Mouse (Mus musculus) kidney, postnatal 14 days (tissue): ENCODE measurements around the gene N4bp3.
A peak's percentile ranks its signal among the peaks of the same experiment; 100 is the strongest.
"Not testable (repeated sequence)": the region's sequence is repeated elsewhere in the genome, so short reads cannot be mapped to it uniquely, and the experiment has no call there.

Experiments
- DNase-seq: peaks from one replicate; pipeline ENCODE4 v3.0.0; 2022; ENCODE audit warnings: mixed read lengths

N4bp3 gene

DNA sequence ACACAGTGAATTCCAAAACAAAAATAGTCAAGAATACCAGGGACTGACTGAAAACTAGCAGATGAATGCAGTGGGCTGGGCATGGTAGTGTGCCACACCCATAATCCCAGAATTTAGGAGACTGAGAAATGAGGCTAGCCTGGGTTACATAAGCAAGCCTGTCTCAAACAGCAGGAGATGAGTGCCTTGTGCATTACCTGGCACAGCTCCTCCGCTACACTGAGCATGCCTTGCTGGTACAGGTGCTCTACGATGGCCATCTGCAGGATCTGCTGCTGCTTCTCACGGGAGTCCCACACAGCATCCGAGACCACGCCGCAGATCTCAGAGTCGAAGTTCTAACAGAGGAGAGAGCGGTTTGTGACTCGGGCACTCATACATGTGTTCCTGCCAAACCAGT lies 23.2 kb downstream of the N4bp3 start:
- no peak for DNase-seq

DNA sequence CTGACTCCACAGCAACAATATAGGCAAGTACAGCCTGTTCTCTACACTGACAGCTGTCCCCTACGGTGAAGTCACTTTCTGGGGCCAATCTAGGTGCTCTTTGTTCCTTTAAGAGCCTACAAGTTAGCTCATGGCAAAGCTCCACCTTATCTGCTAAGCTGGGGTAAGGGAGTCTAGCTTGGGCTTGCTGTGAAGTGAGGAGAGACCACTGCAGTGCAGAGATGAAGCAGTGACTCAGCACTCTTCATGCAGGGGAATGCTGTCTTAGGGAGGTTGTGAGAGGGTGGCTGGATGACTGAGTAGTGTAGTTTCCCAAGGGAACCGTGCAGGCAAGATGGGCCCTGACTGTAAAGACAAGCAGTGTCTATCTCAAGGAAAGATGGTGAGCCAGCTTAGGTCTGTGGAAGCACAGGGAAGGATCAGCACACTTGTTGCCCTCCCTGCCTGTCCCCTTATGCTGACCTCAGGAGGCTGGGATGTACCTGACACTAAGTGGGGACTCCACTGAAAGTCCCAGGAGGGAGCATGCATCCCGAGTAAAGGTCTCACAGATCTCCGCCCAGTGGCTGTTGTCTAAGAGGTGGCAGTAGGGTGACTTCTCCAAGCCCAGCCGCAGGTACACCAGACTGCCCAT lies 25.3 kb downstream of the N4bp3 start:
- DNase-seq: no peak

DNA sequence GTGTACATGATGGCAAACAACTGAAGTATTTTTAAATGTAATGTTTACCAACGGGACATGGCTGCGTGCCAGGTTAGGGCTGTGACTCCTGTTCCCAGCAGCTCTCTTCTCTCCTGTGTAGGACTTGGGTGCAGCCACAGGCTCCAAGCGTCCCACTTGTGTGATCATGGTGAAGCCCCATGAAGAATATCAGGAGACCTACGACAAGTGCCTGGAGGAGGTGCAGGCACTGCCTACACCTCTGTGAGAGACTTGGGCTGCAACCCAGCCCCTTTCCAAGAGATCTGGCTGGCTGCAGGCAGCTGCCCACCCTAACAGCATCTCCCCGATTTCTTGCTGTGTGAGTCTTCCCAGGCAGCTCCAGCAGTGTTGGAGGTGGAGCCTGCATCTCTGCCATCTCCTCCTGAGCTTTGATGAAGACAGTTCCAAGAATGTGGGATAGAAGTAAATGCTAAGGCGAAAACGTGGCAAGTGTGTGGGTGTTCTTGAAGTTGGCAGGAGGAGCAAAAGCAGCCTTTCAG lies 27.6 kb downstream of the N4bp3 start:
- DNase-seq: no peak

DNA sequence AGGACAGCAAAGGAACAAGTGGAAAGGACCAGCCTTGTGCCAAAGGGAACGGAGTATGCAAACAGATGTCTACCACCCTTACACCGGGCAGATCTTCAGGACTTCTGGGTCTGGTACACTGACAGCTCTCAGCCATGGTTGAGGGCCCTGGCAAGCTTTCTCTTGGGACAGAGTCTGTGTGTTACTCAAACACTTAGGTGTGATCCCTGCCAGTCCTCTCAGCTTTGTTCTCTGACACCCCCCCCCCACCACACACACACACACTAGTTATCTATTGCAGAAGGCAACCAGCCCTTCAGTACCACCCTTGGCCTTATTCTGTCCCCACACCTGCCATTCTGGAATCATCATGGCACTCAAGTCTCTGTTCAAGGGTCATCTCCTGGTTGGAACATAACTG lies 28.9 kb downstream of the N4bp3 start:
- DNase-seq: no peak

DNA sequence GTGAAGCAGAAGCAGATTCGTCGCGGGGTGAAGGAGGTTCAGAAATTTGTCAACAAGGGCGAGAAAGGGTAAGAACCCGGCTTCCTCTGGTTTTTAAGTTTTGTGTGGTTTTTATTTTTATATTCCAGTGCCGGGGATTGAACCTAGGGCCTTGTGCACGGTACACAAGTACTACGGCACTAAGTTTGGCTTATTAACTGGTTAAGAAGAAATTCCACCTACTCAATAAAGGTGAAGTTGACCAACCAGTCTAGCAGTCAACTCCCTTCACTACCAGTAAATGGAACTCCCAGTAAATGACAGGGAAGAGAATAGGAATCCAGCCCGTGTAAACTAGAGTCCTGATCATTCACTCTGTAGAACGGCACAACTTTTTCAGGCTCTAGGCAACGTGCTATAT lies 30.6 kb downstream of the N4bp3 start:
- no peak for DNase-seq

DNA sequence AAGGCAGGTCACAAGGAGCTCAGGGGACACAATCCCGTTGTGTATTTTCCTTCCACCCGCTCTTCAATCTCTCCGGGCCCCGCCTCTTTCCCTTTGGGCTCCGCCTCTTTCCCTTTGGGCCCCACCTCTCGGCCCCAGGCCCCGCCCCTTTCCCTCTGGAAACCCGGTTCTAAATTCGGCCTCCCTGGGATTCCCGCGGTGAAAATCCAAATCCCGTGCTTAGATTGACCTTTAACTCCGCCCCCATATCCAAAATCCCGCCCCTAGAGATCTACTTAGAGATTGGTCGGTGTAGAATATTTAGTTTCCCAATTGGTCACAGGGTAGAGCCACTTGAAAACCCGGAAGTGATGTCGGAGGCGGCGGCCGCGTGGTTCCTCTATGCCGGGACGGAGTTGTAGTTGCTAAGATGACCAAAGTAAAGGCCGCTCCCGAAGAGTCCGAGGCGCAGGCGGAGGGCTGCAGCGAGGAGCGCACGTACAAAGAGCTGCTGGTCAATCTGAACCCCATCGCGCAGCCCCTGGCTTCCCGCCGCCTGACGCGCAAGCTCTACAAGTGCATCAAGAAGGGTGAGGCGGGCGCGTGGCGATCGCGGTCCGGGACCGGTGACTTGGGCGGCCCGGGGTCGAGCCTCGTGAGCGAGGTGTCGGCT lies 31.1 kb downstream of the N4bp3 start, which contains the start of gene Nhp2:
Nhp2 (plus strand) TSS at position 327 of the 652 bp plus-strand sequence.
- DNase-seq: peak; percentile 97

DNA sequence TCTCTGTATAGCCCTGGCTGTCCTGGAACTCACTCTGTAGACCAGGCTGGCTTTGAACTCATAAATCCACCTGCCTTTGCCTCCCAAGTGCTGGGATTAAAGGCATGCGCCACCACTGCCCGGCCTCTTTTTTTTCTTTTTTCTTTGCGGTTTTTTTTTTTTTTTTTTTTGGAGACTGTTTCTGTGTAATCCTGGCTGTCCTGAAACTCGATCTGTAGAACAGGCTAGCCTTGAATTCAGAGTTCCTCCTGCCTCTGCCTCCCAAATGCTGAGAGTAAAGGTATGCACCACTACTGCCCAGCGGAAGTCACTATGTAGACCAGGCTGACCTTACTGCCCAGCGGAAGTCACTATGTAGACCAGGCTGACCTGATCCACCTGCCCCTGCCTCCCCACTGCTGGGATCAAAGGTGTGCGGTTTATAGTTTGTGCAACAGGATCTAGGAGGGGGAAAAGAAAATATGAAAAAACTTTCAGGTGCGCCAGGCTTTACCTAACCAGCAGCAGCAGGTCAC lies 31.7 kb downstream of the N4bp3 start:
- no peak for DNase-seq

DNA sequence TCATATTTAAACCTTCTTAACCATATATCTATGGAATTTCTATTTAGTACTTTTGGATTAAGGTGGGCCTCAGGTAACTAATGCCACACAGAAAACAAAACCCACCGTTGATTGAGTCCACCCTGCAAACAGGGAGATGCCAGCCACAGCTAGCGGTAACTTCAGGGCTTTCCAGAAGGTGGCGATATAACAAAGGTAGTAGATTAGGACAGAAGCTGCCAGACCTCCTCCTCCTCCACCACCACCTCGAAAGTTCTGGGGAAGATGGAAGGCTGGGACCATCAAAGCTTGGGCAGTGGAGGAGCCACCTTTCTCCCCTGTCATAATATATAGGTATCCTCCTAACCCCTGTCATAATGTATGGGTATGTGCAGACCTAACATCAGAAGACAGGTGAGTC lies 32.9 kb downstream of the N4bp3 start:
- peak; percentile 82 for DNase-seq

DNA sequence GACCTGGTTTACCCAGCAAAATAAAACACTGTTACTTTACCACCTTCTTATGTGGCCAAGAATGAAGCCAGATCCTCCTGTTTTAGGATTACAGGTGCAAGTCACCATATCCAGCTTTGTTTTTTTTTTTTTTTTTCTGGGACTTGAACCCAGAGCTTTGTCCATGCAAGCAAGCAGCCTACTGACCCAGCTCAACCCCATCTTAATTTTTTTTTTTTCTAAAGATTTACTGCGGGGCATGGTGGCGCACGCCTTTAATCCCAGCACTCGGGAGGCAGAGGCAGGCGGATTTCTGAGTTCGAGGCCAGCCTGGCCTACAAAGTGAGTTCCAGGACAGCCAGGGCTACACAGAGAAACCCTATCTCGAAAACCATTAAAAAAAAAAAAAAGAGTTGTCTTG lies 34.5 kb downstream of the N4bp3 start:
- DNase-seq: not testable (repeated sequence)

DNA sequence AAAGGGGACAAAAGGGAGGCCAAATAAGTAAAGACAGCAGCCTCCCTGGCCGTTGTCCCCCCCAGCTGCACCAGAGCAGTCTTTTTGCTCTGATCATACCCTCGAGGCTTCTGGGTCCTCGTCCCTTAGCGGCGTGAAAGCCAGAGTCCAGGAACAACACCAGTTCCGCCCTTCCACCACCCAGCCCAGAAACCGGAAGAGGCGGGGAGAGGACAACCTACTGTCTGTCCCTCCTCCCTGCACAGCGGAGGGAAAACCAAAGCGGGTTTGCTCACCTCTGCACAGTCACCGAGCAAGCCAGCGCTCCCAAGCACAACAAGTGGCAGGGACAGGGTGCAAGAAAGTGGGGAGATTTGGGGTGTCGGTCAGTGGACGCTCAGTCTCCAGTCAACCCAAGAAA lies 35.0 kb downstream of the N4bp3 start:
- DNase-seq: peak; percentile 83

DNA sequence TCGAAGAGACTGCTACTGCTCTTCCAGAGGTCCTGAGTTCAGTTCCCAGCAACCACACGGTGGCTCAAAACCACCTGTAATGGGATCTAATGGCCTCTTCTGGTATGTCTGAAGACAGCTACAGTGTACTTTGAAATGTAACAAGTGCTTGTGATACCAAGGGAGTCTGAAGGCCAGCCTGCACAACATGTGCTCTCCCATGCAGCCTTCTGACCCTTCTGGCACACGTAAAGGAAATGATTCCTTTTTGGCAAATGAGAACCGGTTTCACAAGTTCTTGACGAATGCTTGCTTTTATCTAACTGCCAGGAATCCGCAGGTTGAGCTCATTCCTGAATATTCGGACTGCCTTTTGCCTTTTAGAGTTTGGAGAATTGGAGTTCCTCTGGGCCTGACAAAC lies 35.5 kb downstream of the N4bp3 start:
- DNase-seq: peak; percentile 36

DNA sequence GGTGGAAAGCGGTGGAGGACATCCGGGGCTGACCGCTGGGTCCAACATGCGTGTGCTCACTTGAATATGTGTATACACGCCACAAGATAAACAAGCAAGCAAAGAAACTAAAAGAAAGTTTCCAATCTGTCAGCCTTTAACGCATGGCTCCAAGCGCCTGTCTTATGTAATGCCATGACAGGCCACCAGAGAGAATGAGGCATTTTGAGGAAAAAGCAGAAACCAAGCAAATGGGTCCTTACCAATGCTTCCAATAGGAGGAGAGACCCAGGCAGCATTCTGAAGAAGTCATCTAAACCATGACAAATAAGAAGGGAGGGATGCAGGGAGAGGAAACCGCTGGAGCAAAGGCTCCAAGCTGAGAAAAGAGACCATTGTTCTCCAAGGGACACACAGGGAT lies 36.4 kb downstream of the N4bp3 start:
- DNase-seq: no peak

DNA sequence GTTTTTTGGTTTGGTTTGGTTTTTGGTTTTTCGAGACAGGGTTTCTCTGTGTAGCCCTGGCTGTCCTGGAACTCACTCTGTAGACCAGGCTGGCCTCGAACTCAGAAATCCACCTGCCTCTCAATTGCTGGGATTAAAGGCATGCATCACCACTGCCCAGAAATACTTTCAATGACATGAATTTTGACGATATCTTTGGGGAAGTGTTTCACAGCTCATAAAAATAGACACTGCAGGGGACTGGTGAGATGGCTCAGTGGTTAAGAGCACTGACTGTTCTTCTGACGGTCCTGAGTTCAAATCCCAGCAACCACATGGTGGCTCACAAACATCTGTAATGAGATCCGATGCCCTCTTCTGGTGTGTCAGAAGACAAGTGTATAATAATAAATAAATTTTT lies 40.7 kb downstream of the N4bp3 start:
- DNase-seq: not testable (repeated sequence)

DNA sequence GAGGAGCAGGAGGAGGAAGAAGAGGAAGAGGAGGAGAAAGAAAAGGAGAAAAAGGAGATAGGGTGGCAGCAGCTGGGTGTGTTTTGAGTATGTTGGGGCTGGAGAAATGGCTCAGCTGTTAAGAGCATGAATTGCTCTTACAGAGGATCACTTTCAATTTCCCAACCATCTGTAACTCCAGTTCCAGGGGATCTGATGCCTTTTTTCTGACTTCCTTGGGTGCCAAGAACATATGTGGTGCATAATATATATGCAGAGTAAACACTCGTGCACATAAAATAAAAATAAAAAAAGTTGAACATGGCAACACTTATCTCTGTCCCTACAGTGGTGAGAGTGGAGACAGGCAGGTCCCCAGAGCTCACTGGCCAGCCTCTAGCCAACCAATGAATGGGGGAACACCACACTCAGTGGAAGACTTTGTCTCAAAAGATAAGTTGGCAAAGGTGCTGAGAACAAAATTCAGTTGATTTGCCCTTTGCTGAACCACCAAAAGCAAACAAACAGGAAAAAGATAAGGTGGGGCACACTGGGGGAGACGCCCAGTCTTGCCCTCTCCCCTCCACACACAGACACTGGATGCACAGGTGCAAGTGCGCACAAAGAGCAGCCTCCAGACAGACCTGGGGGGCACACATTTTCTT lies 41.3 kb downstream of the N4bp3 start:
- no peak for DNase-seq

DNA sequence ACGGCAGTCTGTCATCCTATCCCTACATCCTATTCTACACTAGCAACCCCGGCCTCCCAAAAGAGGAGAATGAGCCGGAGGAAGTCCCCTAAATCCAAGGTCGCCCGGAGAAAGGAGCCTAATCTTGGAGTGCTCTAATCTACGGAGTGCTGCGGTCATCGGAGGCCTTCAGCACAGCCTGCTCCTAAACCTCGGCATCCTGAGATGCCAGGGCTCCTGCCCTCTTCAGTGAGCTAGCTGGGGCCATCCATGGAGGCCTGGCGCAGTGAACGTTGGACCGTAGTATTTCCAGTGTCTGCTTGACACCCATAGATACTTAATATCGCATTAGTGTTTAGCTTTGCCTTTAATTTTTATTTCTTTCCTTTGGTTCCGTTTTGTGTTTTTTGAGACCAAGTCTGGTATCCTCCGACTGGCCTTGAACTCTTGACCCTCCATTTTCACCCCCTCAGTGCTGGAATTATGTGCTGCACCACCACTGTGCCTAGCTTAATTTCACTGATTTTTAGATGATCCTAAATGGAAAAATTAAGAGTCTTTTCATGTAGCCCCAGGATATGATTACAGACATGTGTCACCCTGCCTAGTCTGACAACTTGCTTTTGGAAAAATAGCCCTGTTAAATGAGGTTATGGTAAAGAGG lies 43.4 kb downstream of the N4bp3 start:
- no peak for DNase-seq

DNA sequence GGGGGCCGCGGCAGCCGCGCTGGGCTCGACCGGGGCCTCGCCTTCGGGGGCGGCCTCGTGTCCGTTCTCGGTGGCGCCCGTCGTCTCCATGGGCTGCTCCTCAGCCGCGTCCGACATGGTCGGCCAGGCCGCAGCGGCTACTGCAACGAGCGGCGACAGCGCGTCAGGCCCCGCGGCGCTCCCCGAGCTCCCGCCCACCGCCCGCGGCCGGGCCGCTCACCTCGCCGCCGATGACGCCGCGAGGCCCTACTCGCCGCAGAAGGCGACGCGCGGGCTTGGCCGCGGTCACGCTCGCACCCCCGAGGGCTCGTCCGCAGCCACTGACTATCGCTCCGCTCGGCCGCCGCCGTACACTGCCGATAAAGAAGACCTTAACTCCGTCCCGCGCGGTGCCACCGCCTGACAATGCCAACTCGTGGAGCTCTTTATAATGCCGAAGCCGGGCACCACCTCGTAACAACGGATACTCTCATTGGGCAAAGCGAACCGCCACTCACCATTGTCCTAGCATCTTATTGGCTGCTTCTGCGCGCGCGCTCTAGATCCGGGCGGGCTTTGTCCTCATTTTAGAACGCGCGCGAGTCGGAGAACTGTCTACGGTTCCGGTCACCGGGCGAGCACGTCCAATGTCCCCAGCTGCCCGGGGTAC lies 44.1 kb downstream of the N4bp3 start, which contains the start of gene Hnrnpab:
Hnrnpab (minus strand) TSS at position 401 of the 649 bp plus-strand sequence.
- peak; percentile 98 for DNase-seq

DNA sequence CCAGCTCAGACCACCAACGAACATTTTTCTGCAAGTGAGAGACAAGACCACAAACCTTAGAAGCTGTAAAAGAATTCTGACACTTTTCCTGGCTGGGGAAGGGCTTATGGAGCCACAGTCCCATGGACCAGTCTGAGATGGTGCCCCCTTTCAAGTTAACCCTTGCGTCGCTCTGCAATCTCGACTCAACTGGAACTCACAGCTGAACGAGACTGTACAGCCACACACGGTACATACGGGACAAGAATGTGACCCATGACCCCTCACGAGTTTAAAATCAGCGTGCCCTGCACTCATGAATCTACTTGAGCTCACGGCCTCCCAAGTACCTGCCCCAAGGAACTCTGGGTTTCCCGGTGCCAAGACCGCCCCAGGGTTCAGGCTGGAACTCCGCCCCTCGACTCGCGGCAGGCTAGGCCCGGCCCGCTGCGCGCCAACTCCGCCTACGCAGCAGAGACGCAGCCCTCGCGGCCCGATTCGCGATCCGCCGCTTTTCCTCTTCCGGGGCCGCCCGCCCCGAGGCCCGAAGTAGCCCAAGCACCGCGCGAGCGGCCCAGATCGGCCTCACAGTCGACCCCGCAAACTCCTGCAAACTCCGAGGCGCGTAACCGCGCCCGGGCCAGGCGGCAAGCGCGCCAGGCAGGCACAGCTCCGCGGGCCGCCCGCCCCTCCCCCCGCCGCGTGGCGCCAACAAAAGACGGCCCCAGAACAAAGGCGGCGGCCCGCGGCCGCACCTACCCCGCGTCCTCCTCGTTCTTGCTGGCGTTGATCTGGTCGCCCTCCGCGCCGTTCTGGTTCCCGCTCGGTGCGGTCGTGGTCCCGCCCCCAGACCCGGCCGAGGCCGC lies 44.8 kb downstream of the N4bp3 start:
- DNase-seq: peak; percentile 95

DNA sequence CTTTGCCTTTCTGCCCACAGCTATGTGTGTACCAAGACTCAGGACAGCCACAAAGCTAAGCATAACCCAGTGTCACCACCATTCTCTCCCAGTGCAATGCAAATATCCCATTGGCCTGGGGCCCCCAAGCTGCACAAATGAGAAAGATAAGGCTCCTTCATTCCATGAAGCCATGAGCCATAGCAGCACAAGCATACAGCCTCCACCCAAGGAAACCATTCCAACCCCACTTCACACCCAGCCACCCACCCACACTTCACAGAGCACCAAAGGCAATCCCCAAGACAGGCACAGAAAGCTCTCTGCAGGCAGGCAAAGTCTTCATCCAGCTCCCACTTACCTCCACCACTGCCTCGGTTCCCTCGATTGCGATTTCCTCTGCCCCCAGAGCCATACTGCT lies 48.4 kb downstream of the N4bp3 start:
- DNase-seq: no peak

DNA sequence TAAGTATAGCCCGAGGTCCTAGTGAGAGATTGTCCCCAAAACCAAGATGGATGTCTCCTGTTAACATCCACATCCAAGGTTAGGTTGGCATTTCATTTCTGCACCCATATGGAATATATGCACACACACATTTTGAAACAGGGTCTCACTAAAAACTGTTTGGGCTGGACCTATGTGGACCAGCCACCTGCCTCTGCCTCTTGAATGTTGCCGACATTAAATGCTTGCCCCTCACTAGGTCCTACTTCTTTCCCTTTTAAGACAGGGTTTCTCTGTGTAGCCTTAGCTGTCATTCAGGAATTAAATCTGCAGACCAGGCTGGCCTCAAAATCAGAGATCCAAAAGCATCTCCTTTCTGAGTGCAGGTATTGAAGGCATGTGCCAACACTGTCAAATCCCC lies 53.1 kb downstream of the N4bp3 start:
- no peak for DNase-seq

DNA sequence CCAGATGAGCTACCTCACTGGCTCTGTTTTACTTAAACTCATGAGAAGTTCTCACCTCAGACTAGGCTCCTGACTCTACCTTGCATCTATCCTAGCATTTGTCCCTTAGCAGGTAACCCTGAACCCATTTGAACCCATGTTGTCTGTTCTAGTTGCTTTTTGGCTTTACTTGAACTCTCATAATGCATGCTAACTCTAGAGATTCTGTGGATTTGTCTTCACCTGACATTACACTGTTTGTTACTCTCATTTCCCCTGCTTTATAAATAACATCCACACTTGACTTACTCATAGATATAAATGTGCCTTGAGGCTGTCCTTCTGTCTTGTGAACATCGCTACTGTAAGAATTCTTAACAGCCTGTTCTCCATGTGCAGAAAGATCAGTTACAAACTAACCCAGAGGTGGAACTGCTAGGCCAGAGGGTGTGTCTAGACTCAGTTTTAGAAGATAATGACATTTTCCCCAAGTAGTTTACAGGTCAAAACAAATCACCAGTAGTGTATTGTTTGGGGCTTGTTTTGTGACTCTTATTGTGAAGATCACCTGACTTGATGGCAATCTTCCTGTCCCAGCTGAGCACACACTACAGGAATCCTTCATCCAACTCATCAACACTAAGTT lies 55.1 kb downstream of the N4bp3 start:
- DNase-seq: no peak

DNA sequence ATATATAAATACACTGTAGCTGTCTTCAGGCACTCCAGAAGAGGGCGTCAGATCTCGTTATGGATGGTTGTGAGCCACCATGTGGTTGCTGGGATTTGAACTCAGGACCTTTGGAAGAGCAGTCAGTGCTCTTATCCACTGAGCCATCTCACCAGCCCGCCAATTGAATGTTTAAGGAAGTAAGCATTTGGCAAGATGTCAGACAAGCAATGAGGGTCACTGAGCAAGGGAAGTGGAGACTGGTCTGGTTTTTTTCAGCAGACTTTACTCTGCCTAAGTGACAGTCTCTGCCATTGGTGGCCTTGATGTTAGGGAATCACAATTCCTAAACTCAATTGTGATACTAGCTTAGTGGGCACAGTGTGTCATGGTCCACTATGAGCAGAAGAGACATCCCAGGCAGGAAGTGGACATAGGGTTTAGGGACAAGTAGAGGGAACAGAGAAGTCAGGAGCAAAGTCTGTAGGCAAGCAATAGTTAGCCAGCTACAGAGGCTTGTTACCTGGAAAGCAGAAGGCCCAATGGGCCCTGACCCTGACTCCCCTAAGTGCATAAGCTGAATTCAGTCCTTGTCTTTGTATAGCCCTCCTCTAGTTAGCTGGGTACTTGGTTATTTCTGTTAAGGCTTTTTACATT lies 55.8 kb downstream of the N4bp3 start:
- no peak for DNase-seq
